Mouse (Mus musculus) kidney, postnatal 25 days (tissue): Measurements from ENCODE around the gene Atcay.
"Not testable (repeated sequence)": the region's sequence is repeated elsewhere in the genome, so short reads cannot be mapped to it uniquely, and the experiment has no call there.

Experiments
- DNase-seq, 2 experiments: peaks; one replicate each; pipeline ENCODE4 v3.0.0; 2021; ENCODE audit warnings: mixed read lengths in 2 of 2

Gene Atcay

GRCm38 (mm10) chr10:81198990-81199389, 31.6 kb downstream of the Atcay start:
- no peak for DNase-seq

- DNase-seq, result peak in 1 of 2 experiments; percentile 79
Observed at GRCm38 (mm10) chr10:81198230-81198629, 32.4 kb downstream of the Atcay start.

- no peak for DNase-seq
Observed at GRCm38 (mm10) chr10:81197305-81197704, 33.3 kb downstream of the Atcay start.

GRCm38 (mm10) chr10:81196470-81197065, 34.1 kb downstream of the Atcay start:
- no peak for DNase-seq

DNA sequence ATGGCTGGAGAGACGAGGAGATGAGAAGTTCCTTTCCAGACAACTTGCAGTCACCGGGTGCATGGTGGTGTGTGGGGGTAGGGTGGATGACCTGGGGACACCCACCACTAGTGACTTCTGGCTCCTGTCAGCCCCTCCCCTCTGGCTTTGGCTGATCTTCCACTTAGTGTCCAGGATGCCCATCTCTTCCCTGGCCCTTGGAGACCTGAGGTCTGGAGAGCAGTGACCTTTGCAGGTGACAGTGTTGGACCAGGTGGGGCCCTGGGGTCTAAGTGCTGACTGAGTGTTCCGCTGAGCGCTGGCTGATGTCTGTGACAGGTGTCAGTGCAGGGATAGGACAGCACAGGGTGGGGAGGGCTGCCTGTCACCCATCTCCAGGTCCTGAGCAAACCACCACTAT, 35.3 kb downstream of the Atcay start:
- no peak for DNase-seq

DNA sequence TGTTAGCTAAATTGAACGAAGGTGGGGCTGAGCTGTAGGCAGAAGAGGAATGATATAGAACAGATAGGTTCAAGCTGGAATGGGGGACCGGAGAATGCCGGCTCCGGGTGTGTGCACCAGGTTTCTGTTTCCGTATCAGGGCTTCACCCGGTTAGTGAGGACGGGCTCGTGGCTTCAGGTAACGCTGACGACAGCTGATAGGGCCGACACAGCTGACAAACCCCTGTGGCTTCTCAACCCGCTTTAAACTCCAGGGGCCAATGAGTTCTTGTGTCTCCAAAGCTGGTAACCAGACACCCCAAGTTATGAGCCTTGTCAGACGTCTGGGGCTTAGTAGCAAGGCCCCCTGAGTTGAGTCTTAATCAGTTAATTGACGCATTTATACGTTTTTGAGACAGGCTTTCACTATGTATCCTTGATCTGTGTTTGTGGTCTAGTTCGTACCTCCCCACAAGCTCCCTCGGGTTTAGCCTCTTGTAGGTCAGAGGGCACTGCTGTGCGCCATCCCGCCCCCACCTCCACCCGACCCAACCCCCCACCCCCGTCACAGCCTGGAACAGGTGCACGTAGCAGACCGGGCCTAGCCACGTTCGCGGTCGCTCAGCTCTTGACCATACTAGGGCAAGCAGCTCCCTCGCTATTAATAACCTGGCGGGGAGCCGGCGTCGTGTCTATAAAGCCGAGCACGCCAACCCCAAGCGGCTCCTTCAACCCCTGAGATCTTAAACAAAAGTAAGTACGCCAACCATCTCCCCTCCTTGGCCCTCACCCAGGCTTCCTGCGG, 36.5 kb downstream of the Atcay start:
- DNase-seq, result peak in 1 of 2 experiments; percentile 57

GRCm38 (mm10) chr10:81192968-81193501, 37.6 kb downstream of the Atcay start:
- DNase-seq, result peak in 1 of 2 experiments; percentile 71

GRCm38 (mm10) chr10:81192270-81192967, 38.2 kb downstream of the Atcay start:
- peak; percentile 81 to 91 for DNase-seq

GRCm38 (mm10) chr10:81191342-81191982, 39.2 kb downstream of the Atcay start:
- DNase-seq, result peak in 1 of 2 experiments; percentile 56

GRCm38 (mm10) chr10:81190912-81191321, 39.7 kb downstream of the Atcay start:
- DNase-seq, result no peak

DNA sequence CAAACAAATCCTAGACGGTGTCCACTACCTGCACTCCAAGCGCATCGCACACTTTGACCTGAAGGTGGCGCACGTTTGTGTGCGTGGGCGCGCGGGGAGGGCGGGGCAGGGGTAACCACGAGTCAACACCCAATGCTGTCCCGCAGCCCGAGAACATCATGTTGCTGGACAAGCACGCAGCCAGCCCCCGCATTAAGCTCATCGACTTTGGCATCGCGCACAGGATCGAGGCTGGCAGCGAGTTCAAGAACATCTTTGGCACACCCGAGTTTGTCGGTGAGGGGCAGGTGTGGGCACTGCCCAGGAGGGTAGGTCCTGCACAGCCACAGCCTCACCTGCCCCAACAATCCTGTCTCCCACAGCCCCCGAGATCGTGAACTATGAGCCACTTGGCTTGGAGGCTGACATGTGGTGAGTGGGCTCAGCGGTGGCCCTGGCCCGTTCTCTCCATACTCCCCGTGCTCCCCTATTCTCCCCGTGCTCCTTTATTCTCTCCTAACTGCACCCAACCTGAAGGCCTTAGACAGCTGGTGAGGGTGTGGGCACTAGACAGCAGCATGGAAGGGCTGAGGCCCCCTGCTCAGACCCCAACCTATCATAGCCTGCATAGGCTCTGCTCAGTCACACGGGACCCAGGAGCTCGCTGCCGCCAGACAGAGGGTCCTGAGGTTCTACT, 40.3 kb downstream of the Atcay start:
- DNase-seq, result peak in 1 of 2 experiments; percentile 53

GRCm38 (mm10) chr10:81189821-81190220, 40.8 kb downstream of the Atcay start:
- DNase-seq, result peak in 1 of 2 experiments; percentile 46

- DNase-seq, result no peak
Observed at GRCm38 (mm10) chr10:81187161-81187560, 43.5 kb downstream of the Atcay start.

GRCm38 (mm10) chr10:81184765-81185164, 45.9 kb downstream of the Atcay start:
- DNase-seq, result no peak

- DNase-seq, result no peak
Observed at GRCm38 (mm10) chr10:81183805-81184204, 46.8 kb downstream of the Atcay start, which contains the start of gene 4930442H23Rik. Gene 4930442H23Rik (minus strand): TSS chr10:81183849.

DNA sequence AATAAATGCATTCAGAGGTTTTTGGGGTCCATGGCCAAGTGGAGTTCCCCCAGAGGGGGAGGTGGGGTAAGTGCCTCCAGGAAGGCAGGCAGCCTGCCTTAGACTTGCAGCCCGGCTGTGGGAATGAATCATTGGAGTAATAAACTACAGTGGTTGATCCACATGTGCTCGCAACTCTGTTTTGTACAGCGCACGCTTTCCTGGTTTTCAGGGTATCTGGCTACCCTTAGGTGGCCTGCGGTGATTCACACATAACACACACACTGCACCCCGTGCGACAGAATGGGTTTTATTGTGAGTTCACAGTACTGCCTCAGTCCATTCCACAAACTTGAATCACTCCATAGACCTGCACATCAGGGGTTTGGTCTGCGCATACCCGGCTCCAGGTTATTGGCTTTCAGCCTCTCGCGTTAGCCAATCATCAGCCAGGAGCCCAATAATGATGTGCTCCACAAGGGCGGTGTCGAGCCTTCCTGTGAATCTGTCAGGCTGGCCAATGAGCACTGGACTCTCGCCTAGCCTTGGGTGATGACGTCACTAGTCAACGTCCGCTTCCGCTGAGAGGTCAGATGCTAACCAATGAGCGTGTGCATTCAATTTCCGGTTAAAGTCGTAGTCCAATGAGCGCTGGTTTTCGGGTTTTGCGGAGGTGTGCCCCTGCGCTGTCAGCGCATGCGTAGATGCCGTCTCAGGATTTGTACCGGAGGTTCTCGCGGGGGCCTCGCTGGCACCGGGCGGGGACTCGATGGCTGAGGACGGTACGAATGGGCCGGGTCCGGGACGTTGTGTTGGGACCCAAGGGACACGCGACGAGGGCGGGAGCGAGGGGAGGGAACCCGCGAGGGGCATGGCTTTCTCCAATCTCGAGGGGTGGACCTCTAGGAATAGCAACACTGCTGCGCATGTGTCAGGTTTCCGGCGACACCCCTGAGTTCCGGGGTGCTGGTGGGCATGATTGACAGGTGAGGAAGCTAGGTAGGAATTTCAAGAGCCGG, 48.0 kb downstream of the Atcay start, which contains the start of gene Dapk3:
Dapk3 (plus strand) TSS at position 670 of the 998 bp plus-strand sequence.
- peak; percentile 97 to 99 for DNase-seq

GRCm38 (mm10) chr10:81181860-81182259, 48.8 kb downstream of the Atcay start:
- not testable (repeated sequence) for DNase-seq

DNA sequence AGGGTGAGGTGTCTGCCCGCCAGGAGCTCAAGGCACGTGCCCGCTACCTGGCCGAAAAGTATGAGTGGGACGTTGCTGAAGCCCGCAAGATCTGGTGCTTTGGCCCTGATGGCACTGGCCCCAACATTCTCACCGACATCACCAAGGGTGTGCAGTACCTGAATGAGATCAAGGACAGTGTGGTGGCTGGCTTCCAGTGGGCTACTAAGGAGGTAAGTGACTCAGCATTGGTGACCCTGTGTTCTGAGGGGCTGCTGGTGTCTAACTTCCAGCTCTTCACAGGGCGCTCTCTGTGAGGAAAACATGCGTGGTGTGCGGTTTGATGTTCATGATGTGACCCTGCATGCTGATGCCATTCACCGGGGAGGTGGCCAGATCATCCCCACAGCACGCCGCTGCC, 49.7 kb downstream of the Atcay start:
- no peak for DNase-seq

DNA sequence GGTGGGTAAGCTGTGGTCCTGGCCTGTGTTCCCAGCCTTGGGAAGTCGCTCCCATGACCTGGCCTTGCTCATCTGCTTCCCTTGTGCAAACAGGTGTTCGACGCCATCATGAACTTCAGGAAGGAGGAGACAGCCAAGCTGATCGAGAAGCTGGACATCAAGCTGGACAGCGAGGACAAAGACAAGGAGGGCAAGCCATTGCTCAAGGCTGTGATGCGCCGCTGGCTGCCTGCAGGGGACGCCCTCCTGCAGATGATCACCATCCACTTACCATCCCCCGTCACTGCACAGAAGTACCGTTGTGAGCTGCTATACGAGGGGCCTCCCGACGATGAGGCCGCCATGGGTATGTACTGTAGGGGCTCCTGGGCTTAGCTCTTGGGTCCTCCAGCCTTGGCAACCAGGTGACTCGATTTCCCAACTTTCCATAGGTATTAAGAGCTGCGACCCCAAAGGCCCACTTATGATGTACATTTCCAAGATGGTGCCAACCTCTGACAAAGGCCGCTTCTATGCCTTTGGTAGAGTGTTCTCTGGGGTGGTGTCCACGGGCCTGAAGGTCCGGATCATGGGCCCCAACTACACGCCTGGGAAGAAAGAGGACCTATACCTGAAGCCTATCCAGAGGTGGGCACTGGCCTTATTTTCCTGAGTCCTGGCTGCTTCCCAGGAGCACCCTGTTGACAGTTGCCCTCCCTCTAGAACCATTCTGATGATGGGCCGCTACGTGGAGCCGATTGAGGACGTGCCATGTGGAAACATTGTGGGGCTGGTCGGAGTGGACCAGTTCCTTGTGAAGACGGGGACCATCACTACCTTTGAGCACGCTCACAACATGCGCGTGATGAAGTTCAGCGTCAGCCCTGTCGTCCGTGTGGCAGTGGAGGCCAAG, 50.9 kb downstream of the Atcay start:
- DNase-seq, result no peak

DNA sequence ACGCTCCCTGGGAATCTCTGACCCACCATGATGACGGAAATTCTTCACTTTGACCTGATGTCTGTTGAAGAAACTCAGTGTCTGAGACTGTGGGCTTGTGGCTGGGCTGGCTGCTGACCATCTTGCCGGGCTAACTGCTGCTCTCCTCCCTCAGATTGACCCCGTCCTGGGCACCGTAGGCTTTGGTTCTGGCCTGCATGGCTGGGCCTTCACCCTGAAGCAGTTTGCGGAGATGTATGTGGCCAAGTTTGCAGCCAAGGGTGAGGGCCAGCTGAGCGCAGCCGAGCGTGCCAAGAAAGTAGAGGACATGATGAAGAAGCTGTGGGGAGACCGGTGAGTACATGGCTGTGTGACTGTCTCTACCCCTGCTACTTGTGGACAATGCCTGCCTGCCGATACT, 51.7 kb downstream of the Atcay start:
- DNase-seq, result no peak
